Mouse (Mus musculus): ENCODE data around the gene Olfr39.

The Olfr39 gene

DNA sequence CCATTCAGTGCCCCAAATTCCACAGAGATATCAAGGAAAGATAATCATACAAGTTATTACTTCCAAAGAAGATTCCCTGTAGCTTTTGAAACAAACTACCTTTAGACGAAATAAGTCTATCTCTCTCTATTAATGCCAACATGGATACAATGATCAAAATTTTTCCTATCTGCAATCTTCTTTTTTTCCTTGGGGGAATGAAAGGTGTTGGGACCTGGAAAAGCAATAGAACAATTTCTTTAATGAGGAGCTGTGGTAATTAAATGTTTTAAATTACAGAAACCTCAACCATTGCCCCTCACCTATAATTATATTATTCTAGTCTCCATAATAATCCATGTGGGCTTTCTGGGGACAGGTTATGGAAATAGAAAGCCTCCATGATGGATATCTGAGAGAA lies at the start of gene Olfr39:
Olfr39 (plus strand) TSS at position 301 of the 400 bp plus-strand sequence.
- no peak for TF ChIP-seq GATA4 (IDR thresholded peaks at IDR 0.05; ENCODE audit: insufficient replicate concordance, low read length)

DNA sequence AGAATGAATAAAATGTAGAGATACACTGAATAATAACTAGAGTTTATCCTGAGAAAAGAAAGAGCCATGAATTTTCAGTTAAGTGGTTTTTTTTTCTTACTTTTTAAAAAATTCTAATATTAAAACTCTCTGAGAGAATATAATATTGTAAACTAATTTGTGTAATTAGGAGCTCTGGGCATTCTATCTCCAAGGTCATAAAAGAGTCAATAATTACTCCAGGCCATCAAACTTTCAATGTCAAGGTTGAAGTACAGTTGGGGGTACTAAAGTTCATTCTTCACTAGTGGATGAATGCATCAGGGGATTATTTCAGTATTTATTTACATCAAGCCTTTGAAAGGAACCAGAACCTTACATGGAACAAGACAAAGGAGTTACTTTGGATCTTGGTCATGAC lies 45.3 kb upstream of the Olfr39 start, which contains the start of gene Olfr872:
Olfr872 (plus strand) TSS at position 301 of the 400 bp plus-strand sequence.
- TF ChIP-seq GATA4 (IDR thresholded peaks at IDR 0.05; ENCODE audit: insufficient replicate concordance, low read length), result no peak

GRCm38 (mm10) chr9:20237378-20237777 lies 44.8 kb upstream of the Olfr39 start:
- TF ChIP-seq GATA4 (IDR thresholded peaks at IDR 0.05; ENCODE audit: insufficient replicate concordance, low read length), result no peak

DNA sequence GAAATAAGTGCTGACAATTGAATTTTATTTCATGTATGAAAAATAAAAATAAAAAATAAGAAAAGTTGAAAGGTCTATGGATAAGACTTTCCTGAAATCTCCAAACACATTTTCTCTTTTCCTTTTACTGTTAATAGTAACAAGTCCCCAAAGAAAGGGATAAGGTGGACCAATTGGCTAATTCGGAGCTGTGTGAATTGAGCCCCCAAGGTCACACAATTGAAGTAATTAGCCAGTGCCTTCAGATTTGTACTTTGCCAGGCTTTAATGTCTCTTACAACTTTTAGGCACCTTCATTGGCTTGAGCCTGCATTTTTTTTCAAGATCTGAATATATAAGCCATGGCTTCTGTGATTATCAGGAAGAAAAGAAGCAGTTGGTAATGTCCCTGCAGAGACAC lies 16.1 kb downstream of the Olfr39 start, which contains the start of gene Olfr873:
Olfr873 (plus strand) TSS at position 301 of the 400 bp plus-strand sequence.
- no peak for TF ChIP-seq GATA4 (IDR thresholded peaks at IDR 0.05; ENCODE audit: insufficient replicate concordance, low read length)

DNA sequence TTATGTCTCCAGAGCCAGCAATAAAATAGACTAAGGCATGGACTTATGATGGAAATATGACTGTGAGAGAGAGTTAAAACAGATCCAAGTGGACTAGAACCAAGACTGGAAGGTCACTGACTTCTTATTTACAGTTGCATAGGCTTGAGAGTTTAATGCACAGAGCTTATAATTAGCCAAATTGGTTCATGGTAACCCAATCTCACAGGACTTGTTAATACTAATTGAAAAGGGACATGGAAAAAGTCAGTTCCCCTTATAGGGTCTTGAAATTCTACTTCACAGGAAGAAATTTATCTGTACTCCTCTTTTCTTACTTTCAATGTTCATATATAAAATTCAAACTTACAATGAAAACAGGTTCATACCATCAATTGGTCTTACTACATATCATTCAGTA lies 53.8 kb downstream of the Olfr39 start, which contains the start of gene Olfr18:
Olfr18 (minus strand) TSS at position 101 of the 400 bp plus-strand sequence.
- TF ChIP-seq GATA4 (IDR thresholded peaks at IDR 0.05; ENCODE audit: insufficient replicate concordance, low read length), result no peak
